Mouse (Mus musculus) heart, embryonic 16.5 days (tissue): ENCODE data around the gene Adgrv1. TPM values are rescaled to one million over a fixed set of nuclear protein-coding genes. Genes with fewer than 3 reads are reported as not detected.
A peak's percentile ranks its signal among the peaks of the same experiment; 100 is the strongest.

Source experiments
- ATAC-seq: fragments of 200-750 bp; cut with Nextera tagmentation; replicated peaks from 2 replicates; pipeline ENCODE4 v1.8.0; 2017; ENCODE audit warnings: moderate number of reproducible peaks; ENCODE audit not compliant: insufficient read depth, low FRiP score; ENCODE audit errors: extremely low read depth
- H3K27ac ChIP-seq: fragments of 300-500 bp; sonication (generic); 2 replicates; pipeline ENCODE4 v1.5.1; 2014; ENCODE audit warnings: mild to moderate bottlenecking, low read length, control low read depth, moderate library complexity
- H3K27me3 ChIP-seq: fragments of 300-500 bp; sonication (generic); 2 replicates; pipeline ENCODE4 v1.6.1; 2014; ENCODE audit warnings: low read length, mixed read lengths; ENCODE audit not compliant: control insufficient read depth, insufficient read depth
- H3K36me3 ChIP-seq: fragments of 300-500 bp; sonication (generic); 2 replicates; pipeline ENCODE4 v1.6.1; 2014; ENCODE audit not compliant: control insufficient read depth, insufficient read depth
- H3K4me1 ChIP-seq: fragments of 300-500 bp; sonication (generic); 2 replicates; pipeline ENCODE4 v1.6.1; 2014; ENCODE audit warnings: low read length, mixed read lengths; ENCODE audit not compliant: control insufficient read depth, insufficient read depth
- H3K4me2 ChIP-seq: fragments of 300-500 bp; sonication (generic); 2 replicates; pipeline ENCODE4 v1.6.1; 2014; ENCODE audit warnings: low read depth, mild to moderate bottlenecking, control low read depth, low read length
- H3K4me3 ChIP-seq: fragments of 300-500 bp; sonication (generic); 2 replicates; pipeline ENCODE4 v1.5.1; 2014; ENCODE audit warnings: mild to moderate bottlenecking, control low read depth, low read length
- H3K9ac ChIP-seq: fragments of 300-500 bp; sonication (generic); 2 replicates; pipeline ENCODE4 v1.6.1; 2014; ENCODE audit warnings: low read length, control low read depth
- H3K9me3 ChIP-seq: fragments of 300-500 bp; sonication (generic); replicated peaks from 2 replicates; pipeline ENCODE4 v1.6.1; 2016; ENCODE audit warnings: low read length; ENCODE audit not compliant: control insufficient read depth
- WGBS: fragments of 180-500 bp; shearing (Covaris S2); extraction: QIAGEN DNeasy Blood & Tissue Kit; methylation state at CpG from one replicate; pipeline ENCODE4 v1.1.7; 2014; 5-methylcytosine and 5-hydroxymethylcytosine counted together
- polyA plus RNA-seq: library from polyadenylated mRNA; unstranded; fragments of >200 nt; fragmentation: Nextera tagmentation; extraction: Ambion mirVana; gene quantifications from 2 replicates; pipeline ENCODE4 v1.2.1, GENCODE M21; 2015

Adgrv1 gene
- 0.81 and 0.97 TPM in 2 replicates for polyA plus RNA-seq

DNA sequence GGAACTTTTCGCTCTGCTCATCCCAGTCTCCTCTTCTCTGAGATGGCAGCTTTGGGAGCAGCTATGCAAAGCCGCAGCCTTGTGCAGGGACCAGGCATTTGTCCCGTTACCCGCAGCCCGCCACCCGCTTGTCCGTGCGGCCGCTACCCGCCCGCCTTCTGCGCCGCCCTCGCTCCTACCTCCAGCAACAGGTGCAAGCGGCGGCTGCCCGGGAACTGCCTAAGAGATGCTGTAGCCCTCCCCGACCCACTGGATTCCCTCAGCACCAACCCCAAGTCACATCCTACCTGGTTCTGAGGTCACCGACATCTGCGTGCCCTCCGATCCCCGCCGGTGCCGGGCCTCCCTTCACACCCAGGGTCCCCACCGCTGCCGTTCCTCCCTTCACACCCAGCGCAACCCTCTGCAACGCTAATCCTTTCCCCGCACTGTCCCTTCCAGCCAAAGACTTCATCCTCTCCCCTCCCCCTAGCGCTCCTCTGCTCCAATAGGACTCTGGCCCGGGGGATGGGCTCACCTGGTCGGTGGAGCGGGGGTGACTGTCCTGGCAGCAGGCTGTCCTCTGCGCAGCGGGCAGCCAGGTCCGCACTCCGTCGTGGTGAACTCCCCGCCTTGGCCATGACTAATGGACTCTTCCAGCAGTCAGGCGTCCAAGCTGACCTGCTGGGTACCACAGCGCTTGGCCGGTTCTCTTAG is at the start of gene Adgrv1:
Adgrv1 (minus strand) TSS at position 435 of the 696 bp plus-strand sequence.
- Histone ChIP-seq H3K9ac (peak within 1 kb of the TSS; percentile 47), H3K4me1 (peaks cover 4% of the 10 kb centered on the region; the same call in 1 of the 2 replicates), H3K27me3 (peaks cover 9% of the 10 kb centered on the region), H3K4me2 (peak within 1 kb of the TSS; percentile 85), H3K4me3 (peak within 1 kb of the TSS; percentile 61), H3K9me3 (no peaks in the 10 kb centered on the region), H3K27ac (no peak within 1 kb of the TSS), H3K36me3 (no peaks in the 10 kb centered on the region)
- 2% methylated on average over 42 of the region's 42 CpGs for WGBS
- peak; percentile 95 for ATAC-seq

DNA sequence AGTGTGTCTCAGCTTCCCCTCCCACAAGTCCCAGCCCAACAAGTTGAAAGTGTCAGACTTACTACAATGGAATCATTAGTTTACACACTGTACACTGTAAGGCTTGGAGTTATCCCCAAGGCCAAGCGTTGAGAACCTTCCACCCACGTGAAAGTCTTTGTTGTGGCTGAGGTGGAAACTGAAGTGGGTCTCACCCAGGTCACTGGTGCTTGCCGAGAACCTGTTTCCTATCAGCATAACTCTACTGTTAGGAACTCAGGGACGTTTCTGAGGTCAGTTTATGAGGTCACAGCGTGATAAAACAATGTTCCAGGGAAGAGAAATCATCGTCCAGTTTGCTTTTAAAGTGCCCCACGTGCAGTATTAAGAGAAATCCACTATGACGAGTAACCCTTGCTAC is 42.4 kb upstream of the Adgrv1 start:
- 72% methylated on average over 8 of the region's 8 CpGs for WGBS
- H3K36me3 ChIP-seq, result peaks cover 20% of the 10 kb centered on the region
- no peak overlapping the region for H3K4me2 ChIP-seq
- no peaks in the 10 kb centered on the region for H3K9me3 ChIP-seq
- no peaks in the 10 kb centered on the region for H3K27me3 ChIP-seq
- ATAC-seq, result no peak
- H3K27ac ChIP-seq, result no peak overlapping the region
- H3K4me1 ChIP-seq, result no peaks in the 10 kb centered on the region
- no peak overlapping the region for H3K9ac ChIP-seq
- no peak overlapping the region for H3K4me3 ChIP-seq

DNA sequence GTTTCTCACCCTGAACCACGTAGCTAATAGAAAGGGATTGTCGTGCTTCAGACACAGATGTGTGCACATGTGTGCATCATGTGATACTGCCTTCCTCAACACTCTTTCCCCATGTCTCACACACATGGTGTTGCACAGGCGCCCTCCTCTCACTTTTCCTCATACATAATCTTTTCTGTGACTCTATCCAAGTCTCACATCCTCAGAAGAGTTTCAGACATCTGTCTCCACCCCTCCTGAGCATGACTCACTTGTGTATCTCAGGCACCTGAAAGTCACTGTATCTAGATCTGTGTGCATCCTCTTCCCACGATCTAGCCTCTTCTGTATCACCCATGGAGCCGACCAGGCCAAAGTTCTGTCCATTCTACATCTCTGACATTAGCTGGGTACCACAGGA is 34.8 kb upstream of the Adgrv1 start:
- Histone ChIP-seq H3K9ac (no peak overlapping the region), H3K36me3 (peaks cover 35% of the 10 kb centered on the region), H3K27ac (no peak overlapping the region), H3K27me3 (no peaks in the 10 kb centered on the region), H3K4me3 (no peak overlapping the region), H3K9me3 (no peaks in the 10 kb centered on the region), H3K4me2 (no peak overlapping the region), H3K4me1 (no peaks in the 10 kb centered on the region)
- no peak for ATAC-seq
- 80% methylated on average over 5 of the region's 5 CpGs for WGBS

DNA sequence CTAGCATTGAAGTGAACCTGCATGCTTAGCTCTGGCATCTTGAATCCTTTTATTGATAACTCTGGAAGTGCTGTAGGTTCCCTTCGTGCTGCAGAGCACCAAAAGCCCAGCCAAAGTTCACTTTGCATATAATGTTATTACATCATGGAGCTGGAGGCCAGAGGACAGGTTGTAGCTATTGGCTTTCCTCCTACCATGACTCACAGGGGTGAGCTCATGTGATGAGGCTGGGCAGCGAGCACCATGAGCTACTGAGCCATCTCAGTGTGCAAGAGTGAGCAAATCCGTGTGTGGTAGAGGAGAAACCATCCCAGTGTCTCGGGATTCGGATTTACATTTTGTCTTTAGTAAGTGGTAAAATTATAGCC is 31.4 kb upstream of the Adgrv1 start:
- peaks cover 32% of the 10 kb centered on the region for H3K36me3 ChIP-seq
- no peak overlapping the region for H3K27ac ChIP-seq
- H3K9ac ChIP-seq, result no peak overlapping the region
- ATAC-seq, result no peak
- no peak overlapping the region for H3K4me3 ChIP-seq
- no peaks in the 10 kb centered on the region for H3K27me3 ChIP-seq
- 79% methylated on average over 5 of the region's 5 CpGs for WGBS
- no peak overlapping the region for H3K4me2 ChIP-seq
- peaks cover 1% of the 10 kb centered on the region; the same call in 1 of the 2 replicates for H3K4me1 ChIP-seq
- no peaks in the 10 kb centered on the region for H3K9me3 ChIP-seq

DNA sequence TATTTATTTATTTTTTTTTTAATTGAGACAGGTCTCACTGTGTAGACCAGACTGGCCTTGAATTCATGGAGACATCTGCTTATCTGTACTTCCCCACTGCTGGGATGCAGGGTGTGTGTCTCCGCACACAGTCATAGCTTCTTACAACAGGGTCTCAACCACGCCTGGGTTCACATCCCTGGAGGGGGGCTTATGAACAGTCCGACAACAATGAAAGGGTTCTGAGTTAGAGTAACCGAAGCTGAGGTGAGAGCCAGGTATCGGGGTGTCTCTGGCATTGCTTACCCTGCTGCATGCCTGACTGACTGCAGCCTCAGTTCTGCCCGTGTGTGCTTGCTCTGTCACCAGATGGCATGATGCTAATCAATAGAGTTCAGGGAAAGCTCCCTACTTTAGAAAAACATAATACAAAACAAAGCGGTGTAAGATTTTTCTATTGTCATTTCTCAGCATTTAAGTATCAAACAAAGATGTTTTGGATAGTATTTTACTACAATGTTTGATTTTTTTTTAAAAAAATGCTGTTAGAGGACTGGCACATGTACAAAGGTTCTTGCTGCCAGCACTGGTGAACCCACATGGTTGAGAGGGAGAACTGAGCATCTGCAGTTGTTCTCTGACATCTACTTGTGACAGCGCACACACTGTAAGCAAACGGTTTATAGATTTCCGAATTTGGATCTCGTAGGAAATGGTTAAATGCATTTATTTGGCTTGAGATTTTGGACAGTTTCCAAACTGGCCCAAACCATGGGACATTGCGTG is 30.8 kb upstream of the Adgrv1 start:
- H3K9ac ChIP-seq, result no peak overlapping the region
- no peak overlapping the region for H3K4me2 ChIP-seq
- peaks cover 29% of the 10 kb centered on the region for H3K36me3 ChIP-seq
- H3K4me1 ChIP-seq, result peaks cover 6% of the 10 kb centered on the region
- no peak overlapping the region for H3K27ac ChIP-seq
- no peaks in the 10 kb centered on the region for H3K27me3 ChIP-seq
- H3K4me3 ChIP-seq, result no peak overlapping the region
- H3K9me3 ChIP-seq, result no peaks in the 10 kb centered on the region
- WGBS, result 85% methylated on average over 12 of the region's 12 CpGs
- no peak for ATAC-seq

DNA sequence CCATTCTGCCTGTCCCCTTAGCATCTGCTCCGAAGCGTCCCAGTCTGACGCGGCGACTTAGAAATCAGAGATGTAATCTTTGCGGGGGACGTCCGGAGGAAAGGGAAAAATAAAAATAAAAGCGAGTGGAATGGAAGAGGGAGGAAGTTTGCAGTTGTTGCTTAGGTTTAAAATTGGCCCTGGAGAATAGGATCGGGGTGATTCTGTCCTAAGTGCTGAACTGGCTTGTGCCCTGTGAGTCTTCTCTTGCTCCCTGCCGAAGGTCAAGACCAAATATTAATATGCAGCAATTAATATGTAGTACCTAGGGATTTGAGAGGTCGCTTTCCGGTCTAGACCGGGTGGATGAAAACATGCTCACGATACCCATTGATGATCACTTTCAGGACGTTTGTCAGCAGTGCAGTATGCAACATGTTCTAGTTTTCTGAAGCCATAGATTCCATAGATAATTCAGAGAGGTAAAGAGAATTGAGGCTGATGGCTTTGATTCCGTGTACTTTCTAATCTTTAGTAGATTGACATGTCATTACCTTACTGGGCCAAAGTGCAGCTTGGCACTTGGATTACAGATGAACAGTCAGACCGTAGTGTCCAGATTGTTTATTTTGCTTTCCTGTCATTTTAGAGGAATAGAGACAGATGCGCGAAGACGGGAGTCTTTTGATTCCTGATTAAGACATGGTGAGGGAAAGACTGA is 25.2 kb upstream of the Adgrv1 start:
- Histone ChIP-seq H3K4me2 (peak overlapping the region; percentile 81), H3K27me3 (no peaks in the 10 kb centered on the region), H3K36me3 (0 out of 2 replicates have a peak, but pooled peaks cover 2% of the 10 kb centered on the region), H3K4me3 (peak overlapping the region; percentile 74), H3K27ac (peak overlapping the region; percentile 92), H3K4me1 (peaks cover 17% of the 10 kb centered on the region), H3K9ac (peak overlapping the region; percentile 89), H3K9me3 (no peaks in the 10 kb centered on the region)
- peak; percentile 1; the same call in 1 of the 2 replicates for ATAC-seq
- WGBS, result 6% methylated on average over 21 of the region's 21 CpGs

DNA sequence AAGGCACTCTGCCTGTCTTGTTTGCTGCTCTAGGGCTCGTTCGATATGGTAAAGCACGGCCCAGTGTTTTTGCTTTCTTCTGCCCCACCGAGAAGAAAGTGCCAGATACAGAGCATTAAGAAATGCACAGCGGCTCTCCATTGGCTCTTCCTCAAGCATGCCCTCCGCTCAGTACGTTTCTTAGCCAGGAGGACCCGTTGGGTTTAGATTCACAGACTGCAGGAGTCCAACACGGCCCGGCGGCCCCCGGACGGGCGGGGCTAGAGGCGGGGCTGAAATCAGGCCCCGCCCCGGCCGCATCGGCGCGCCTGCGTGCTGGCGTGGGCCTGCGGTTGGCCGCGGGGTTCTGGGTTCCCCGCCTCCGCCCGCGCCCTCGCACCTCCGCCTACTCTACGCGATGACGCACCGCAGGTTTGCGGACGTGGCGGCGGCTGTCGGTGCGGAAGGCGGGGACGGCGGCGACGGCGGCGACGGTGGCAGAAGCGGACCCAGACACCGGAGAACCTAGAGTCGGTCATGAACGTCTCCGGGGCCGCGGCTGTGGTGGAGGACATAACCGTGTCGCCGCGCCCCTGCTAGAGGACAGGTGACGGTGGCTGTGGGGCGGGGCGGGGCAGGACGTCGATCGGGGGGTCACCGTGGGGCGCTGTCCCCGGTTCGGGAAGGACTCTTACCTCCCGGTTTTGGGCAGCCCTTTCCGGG is 24.5 kb upstream of the Adgrv1 start, which contains the start of gene Lysmd3:
Lysmd3 (plus strand) TSS at position 313 of the 702 bp plus-strand sequence.
- no peaks in the 10 kb centered on the region for H3K9me3 ChIP-seq
- whole genome bisulfite sequencing, result under 1% methylated on average over 72 of the region's 73 CpGs
- peak; percentile 100 for ATAC-seq
- peak within 1 kb of the TSS; percentile 89 for H3K9ac ChIP-seq
- H3K27ac ChIP-seq, result peak within 1 kb of the TSS; percentile 92
- H3K4me2 ChIP-seq, result peak within 1 kb of the TSS; percentile 81
- peaks cover 17% of the 10 kb centered on the region for H3K4me1 ChIP-seq
- H3K27me3 ChIP-seq, result no peaks in the 10 kb centered on the region
- H3K4me3 ChIP-seq, result peak within 1 kb of the TSS; percentile 74
- H3K36me3 ChIP-seq, result 0 out of 2 replicates have a peak, but pooled peaks cover 2% of the 10 kb centered on the region

DNA sequence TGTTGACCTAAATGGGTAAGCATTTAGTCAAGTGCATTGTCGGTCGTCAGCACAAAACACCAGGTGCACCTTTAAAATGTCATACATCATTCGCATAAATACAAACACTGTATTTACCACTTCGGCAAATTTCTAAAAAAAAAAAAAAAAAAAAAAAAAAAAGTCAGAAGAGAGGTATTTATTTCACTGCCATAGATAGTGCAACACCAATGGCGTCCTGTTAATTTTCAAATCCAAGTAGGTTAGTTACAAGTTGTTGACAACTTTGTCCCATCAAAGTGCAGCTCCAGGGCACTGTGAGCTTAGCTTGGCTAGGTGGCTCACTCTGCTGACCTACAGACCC is 24.0 kb upstream of the Adgrv1 start:
- Histone ChIP-seq H3K4me3 (peak overlapping the region; percentile 74), H3K27me3 (no peaks in the 10 kb centered on the region), H3K4me2 (peak overlapping the region; percentile 61), H3K4me1 (peaks cover 17% of the 10 kb centered on the region), H3K9ac (peak overlapping the region; percentile 68), H3K36me3 (0 out of 2 replicates have a peak, but pooled peaks cover 2% of the 10 kb centered on the region), H3K9me3 (no peaks in the 10 kb centered on the region), H3K27ac (peak overlapping the region; percentile 89)
- ATAC-seq, result no peak; the same call in 1 of the 2 replicates
- WGBS, result 27% methylated on average over 5 of the region's 5 CpGs
